Mouse (Mus musculus) frontal cortex, postnatal 14 days (tissue): ENCODE data around the gene Tnfaip8l2.
"Not testable (repeated sequence)": the region's sequence is repeated elsewhere in the genome, so short reads cannot be mapped to it uniquely, and the experiment has no call there.

ENCODE experiments used
- DNase-seq, 2 experiments: peaks; one replicate each; pipeline ENCODE4 v3.0.0; 2022; ENCODE audit warnings: low spot score in 2 of 2

Gene Tnfaip8l2

GRCm38 (mm10) chr3:95112760-95113159 is 29.4 kb downstream of the Tnfaip8l2 start:
- no peak for DNase-seq

DNA sequence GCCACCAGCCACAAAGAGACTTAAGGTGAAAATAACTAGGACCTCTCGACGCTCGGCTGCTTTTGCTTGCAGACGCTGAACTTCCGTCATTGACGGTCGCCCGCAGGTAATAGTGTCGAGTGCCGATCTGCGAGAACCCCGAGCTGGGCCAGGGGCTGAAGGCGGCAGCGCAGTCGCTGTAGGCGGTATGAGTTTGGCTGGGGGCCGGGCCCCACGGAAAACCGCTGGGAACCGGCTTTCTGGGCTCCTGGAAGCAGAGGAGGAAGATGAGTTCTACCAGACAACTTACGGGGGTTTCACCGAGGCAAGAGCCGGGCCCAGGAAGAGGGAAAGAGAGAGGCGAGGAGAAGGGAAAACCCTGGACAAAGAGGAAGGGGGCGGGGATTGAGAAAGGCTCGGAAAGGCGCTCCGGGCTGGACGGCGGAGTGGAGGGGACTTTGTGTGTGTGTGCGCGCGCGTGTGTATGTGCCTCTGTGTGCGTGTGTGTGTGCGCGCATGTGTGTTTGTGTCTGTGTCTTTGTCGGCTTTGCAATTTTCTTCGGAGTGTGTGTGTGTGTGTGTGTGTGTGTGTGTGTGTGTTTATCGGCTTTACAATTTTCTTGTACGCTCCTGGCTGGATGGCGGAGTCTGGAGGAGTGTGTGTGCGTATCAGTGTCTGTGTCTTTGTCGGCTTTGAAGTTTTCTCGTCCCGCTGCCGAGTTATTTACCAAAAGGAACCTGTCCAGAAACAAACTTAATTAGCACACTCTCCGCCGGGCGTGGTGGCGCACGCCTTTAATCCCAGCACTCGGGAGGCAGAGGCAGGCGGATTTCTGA is 31.0 kb downstream of the Tnfaip8l2 start, which contains the start of gene Vps72:
Vps72 (plus strand) TSS at position 112 of the 816 bp plus-strand sequence.
- DNase-seq = peak; percentile 83 to 87

- no peak for DNase-seq
Observed at GRCm38 (mm10) chr3:95107898-95108297, 34.3 kb downstream of the Tnfaip8l2 start.

DNA sequence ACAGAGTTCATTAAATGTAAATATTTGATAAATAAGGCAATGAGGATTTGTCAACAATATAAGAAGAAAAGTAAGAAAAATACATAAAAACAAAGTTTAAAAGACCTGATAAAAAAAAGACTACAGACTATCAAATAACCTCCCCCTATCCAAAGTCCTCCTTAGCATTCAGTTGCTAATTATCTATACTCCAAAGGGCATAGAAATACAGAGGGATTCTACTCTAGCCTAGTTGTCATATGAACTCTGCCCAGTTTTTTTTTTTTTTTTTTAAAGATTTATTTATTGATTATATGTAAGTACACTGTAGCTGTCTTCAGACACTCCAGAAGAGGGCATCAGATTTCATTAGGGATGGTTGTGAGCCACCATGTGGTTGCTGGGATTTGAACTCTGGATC is 34.9 kb downstream of the Tnfaip8l2 start:
- DNase-seq = not testable (repeated sequence)

GRCm38 (mm10) chr3:95106338-95107117 is 35.6 kb downstream of the Tnfaip8l2 start, which contains the start of gene Pip5k1a:
Gene Pip5k1a (minus strand): TSS chr3:95106930.
- DNase-seq = peak; percentile 96 to 97

DNA sequence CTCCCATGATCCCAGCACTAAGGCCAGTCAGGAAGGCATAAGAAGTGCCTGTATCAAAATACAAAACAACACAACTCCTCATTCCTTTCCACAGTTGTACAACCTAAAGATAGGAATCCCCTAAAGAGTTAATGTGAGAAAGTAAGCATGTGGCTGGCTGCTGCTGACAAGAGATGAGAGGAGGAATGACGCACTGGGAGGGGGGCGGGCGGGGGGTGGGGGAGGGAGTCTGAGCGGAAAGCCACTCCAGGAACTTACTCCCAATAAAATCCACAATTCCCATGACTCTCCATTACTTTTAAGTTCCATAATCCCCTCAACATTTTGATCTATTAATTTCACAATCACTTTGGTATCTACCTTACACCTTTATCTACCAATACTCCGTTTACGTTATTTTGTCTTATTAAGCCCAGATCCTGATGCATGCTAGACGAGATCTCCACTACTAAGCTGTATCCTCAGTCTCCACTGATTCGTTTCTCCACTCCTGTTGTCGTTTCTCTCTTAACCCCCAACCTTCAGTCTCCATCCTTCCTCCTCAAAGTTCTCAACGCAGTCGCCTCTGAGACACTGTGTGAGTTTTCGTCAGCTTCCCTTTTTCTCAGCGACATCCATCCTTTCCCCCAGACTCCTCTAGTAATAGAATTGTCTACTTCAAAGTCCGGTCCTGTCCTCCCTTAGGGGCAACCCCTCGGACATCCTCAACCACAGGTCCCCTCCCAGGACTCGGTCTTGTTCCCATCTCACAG is 36.4 kb downstream of the Tnfaip8l2 start:
- no peak for DNase-seq

- DNase-seq = no peak
Observed at GRCm38 (mm10) chr3:95105121-95105520, 37.0 kb downstream of the Tnfaip8l2 start.

- DNase-seq = no peak
Observed at GRCm38 (mm10) chr3:95100854-95101253, 41.3 kb downstream of the Tnfaip8l2 start.
